Mouse (Mus musculus): ENCODE measurements at regions not wholly inside any gene's neighbourhood (a gene's known extent, or its start where the extent isn't known, plus 50 kb on each side); places are given as distances from the start of the nearest gene placed in this dataset.

- DNase-seq (ENCODE audit: low read depth): peak; percentile 33
- no peak for TF ChIP-seq CTCF (IDR thresholded peaks at IDR 0.05; ENCODE audit: borderline replicate concordance, extremely low read depth, insufficient read depth, insufficient read length)
- TF ChIP-seq POLR2A (IDR thresholded peaks at IDR 0.05; ENCODE audit: borderline replicate concordance, extremely low read depth, insufficient read depth, insufficient read length, poor library complexity, severe bottlenecking): no peak
These were observed 106.6 kb downstream of the Pdcd6ip start for GRCm38 (mm10) chr9:113601451-113601850.

GRCm38 (mm10) chr9:113587260-113587659 lies 120.8 kb downstream of the Pdcd6ip start:
- TF ChIP-seq CTCF (IDR thresholded peaks at IDR 0.05; ENCODE audit: borderline replicate concordance, extremely low read depth, insufficient read depth, insufficient read length) (peak; percentile 28; the same call in 1 of the 2 replicates), POLR2A (IDR thresholded peaks at IDR 0.05; ENCODE audit: borderline replicate concordance, extremely low read depth, insufficient read depth, insufficient read length, poor library complexity, severe bottlenecking) (no peak)

GRCm38 (mm10) chr9:113586477-113586876 lies 121.6 kb downstream of the Pdcd6ip start:
- TF ChIP-seq CTCF (IDR thresholded peaks at IDR 0.05; ENCODE audit: borderline replicate concordance, extremely low read depth, insufficient read depth, insufficient read length) (no peak), POLR2A (IDR thresholded peaks at IDR 0.05; ENCODE audit: borderline replicate concordance, extremely low read depth, insufficient read depth, insufficient read length, poor library complexity, severe bottlenecking) (no peak)
- no peak for DNase-seq (ENCODE audit: low read depth)

More at GRCm38 (mm10) chr9:113587260-113587659, 120.8 kb downstream of the Pdcd6ip start:
- no peak for DNase-seq (ENCODE audit: low read depth)

DNA sequence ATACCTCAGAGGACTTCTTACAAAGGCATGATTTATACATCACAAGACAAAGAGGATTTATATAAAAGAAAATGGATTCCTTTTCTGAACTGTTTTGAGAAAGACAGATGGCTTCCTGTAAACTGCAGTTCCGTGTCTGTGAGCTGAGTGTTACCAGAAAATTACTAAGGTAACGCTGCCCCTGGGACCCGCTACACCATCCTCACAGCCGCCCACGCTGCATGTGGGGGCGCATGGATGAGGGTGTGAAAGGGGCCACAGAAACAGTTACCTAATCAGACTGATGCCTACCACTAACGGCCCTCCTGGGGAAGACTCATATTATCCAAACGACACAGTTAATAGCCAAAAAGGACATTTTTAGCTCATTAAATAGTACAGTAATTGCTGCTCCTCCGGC lies 129.8 kb downstream of the Pdcd6ip start:
- DNase-seq (ENCODE audit: low read depth): peak; percentile 29
- TF ChIP-seq POLR2A (IDR thresholded peaks at IDR 0.05; ENCODE audit: borderline replicate concordance, extremely low read depth, insufficient read depth, insufficient read length, poor library complexity, severe bottlenecking): no peak
- TF ChIP-seq CTCF (IDR thresholded peaks at IDR 0.05; ENCODE audit: borderline replicate concordance, extremely low read depth, insufficient read depth, insufficient read length): no peak

DNA sequence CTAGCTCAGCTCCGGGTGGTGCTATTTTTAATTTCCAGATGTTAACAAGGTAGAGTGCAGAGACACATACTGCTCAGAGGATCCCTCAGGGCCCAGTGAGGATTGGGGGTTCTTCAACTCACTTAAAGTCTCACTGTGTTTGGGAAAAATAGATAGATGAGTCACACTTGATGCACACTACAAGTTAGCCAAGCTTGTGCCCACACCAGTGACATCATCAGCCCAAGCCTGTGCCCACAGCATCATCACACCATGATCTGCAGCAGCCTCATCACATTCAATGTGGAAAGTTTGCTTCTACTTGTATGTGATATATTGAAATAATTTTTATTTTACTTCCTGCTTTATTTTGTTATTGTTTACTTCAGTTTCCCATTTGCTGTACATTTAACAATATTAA lies 139.2 kb downstream of the Pdcd6ip start:
- DNase-seq (ENCODE audit: low read depth): no peak

GRCm38 (mm10) chr9:113567705-113568104 lies 140.4 kb downstream of the Pdcd6ip start:
- TF ChIP-seq CTCF (IDR thresholded peaks at IDR 0.05; ENCODE audit: borderline replicate concordance, extremely low read depth, insufficient read depth, insufficient read length) (no peak), POLR2A (IDR thresholded peaks at IDR 0.05; ENCODE audit: borderline replicate concordance, extremely low read depth, insufficient read depth, insufficient read length, poor library complexity, severe bottlenecking) (no peak)
- no peak for DNase-seq (ENCODE audit: low read depth)

More for the DNA sequence above, 139.2 kb downstream of the Pdcd6ip start:
- no peak for TF ChIP-seq CTCF (IDR thresholded peaks at IDR 0.05; ENCODE audit: borderline replicate concordance, extremely low read depth, insufficient read depth, insufficient read length)
- TF ChIP-seq POLR2A (IDR thresholded peaks at IDR 0.05; ENCODE audit: borderline replicate concordance, extremely low read depth, insufficient read depth, insufficient read length, poor library complexity, severe bottlenecking): no peak

GRCm38 (mm10) chr9:113566620-113567019 lies 141.4 kb downstream of the Pdcd6ip start:
- TF ChIP-seq CTCF (IDR thresholded peaks at IDR 0.05; ENCODE audit: borderline replicate concordance, extremely low read depth, insufficient read depth, insufficient read length) (no peak), POLR2A (IDR thresholded peaks at IDR 0.05; ENCODE audit: borderline replicate concordance, extremely low read depth, insufficient read depth, insufficient read length, poor library complexity, severe bottlenecking) (no peak)
- no peak for DNase-seq (ENCODE audit: low read depth)

- DNase-seq (ENCODE audit: low read depth): peak; percentile 13
- TF ChIP-seq CTCF (IDR thresholded peaks at IDR 0.05; ENCODE audit: borderline replicate concordance, extremely low read depth, insufficient read depth, insufficient read length) (no peak), POLR2A (IDR thresholded peaks at IDR 0.05; ENCODE audit: borderline replicate concordance, extremely low read depth, insufficient read depth, insufficient read length, poor library complexity, severe bottlenecking) (no peak)
These were observed 154.1 kb downstream of the Pdcd6ip start for GRCm38 (mm10) chr9:113553911-113554310.

DNA sequence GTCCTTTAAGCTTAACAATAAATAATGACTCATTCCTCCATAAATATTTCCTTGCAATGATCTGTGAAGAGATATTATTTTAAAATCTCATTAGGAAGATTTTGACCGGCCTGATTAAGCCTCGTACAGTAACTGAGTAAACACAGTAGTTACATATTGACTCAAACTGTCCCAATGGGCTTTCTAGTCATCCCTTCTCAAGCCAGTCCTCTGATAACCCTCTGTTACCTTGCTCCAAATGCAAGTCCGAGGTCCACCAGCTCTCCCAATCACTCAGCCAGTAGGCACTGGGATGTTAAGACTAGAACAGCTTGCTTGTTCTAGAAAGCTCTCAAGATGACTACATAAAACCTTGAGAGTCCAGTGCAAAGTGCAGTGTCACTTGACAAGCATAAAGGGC lies 160.6 kb downstream of the Pdcd6ip start:
- no peak for DNase-seq (ENCODE audit: low read depth)
- no peak for TF ChIP-seq CTCF (IDR thresholded peaks at IDR 0.05; ENCODE audit: borderline replicate concordance, extremely low read depth, insufficient read depth, insufficient read length)

DNA sequence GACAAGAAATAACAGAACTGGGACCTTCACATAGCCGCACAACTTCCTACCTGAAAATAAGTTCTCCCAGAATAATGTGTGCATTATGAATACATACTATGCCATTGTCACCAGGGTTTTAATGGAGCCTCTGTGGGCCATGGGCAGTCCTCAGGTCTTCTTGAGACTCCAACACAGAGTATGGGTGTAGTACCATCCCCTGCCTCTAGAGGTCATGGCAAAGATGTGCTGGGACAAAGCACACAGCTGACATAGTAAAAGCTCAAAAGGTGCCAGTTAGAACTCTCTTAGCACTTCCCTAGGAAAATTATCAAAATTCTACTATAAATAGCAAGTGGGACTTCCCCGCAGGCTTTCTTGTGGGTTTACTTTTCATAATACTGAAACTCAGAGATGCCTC lies 179.5 kb downstream of the Pdcd6ip start:
- DNase-seq (ENCODE audit: low read depth): peak; percentile 26
- TF ChIP-seq CTCF (IDR thresholded peaks at IDR 0.05; ENCODE audit: borderline replicate concordance, extremely low read depth, insufficient read depth, insufficient read length): peak; percentile 59; the same call in 1 of the 2 replicates
- TF ChIP-seq POLR2A (IDR thresholded peaks at IDR 0.05; ENCODE audit: borderline replicate concordance, extremely low read depth, insufficient read depth, insufficient read length, poor library complexity, severe bottlenecking): no peak

GRCm38 (mm10) chr9:113524307-113524706 lies 183.8 kb downstream of the Pdcd6ip start:
- TF ChIP-seq POLR2A (IDR thresholded peaks at IDR 0.05; ENCODE audit: borderline replicate concordance, extremely low read depth, insufficient read depth, insufficient read length, poor library complexity, severe bottlenecking) (no peak), CTCF (IDR thresholded peaks at IDR 0.05; ENCODE audit: borderline replicate concordance, extremely low read depth, insufficient read depth, insufficient read length) (no peak)
- DNase-seq (ENCODE audit: low read depth): no peak

DNA sequence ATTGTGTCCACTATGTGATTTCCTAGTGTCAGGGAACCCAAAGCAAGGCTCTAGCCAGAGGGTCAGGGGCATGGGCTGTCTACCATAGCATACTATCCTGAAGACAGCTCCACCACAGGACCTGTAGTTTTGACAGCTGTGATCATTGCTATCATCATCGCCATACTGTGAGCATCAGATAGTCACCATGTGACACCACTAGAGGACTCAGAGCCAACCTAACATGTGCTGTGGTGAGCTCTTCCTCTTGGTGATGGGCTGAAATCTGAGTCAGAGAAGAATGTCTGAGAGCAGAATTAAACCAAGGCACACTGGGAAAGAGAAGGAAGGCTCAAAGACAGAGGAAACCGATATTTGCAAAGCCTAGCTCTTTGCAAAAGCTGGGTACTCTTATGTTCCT lies 184.9 kb downstream of the Pdcd6ip start:
- TF ChIP-seq CTCF (IDR thresholded peaks at IDR 0.05; ENCODE audit: borderline replicate concordance, extremely low read depth, insufficient read depth, insufficient read length) (no peak), POLR2A (IDR thresholded peaks at IDR 0.05; ENCODE audit: borderline replicate concordance, extremely low read depth, insufficient read depth, insufficient read length, poor library complexity, severe bottlenecking) (no peak)
- DNase-seq (ENCODE audit: low read depth): no peak
